In genomic region chr5:5313195-5313760, GRCm38 (mm10) we compare ENCODE assay signal across 13 mouse cellular contexts.
A peak's percentile ranks its signal among the peaks of the same experiment; 100 is the strongest.
DNase-seq lines count a peak whose midpoint lies in the region; ATAC-seq and TF ChIP-seq lines count a peak whose summit lies in the region.
"Had no signal": no experiment of that assay in that cellular context is flagged by ENCODE, and none has a peak within 500 bp of the region (broad histone marks: within the 10 kb centered on the region; RNA-seq: fewer than 3 reads in every experiment).

No protein-coding gene starts in this region.

- WGBS in heart, embryonic 13.5 days: 41% methylated on average over 9 of the region's 9 CpGs
- WGBS in heart, embryonic 12.5 days: 53% methylated on average over 9 of the region's 9 CpGs
- WGBS in lung, embryonic 14.5 days: 47% methylated on average over 9 of the region's 9 CpGs
- WGBS in embryonic facial prominence, embryonic 14.5 days: 45% methylated on average over 9 of the region's 9 CpGs
- WGBS in limb, embryonic 14.5 days: 42% methylated on average over 9 of the region's 9 CpGs
- WGBS in forebrain, embryonic 13.5 days: 76% methylated on average over 9 of the region's 9 CpGs

- H3K36me3 ChIP-seq in heart, embryonic 13.5 days: no peaks in the 10 kb centered on the region
- no peaks in the 10 kb centered on the region for H3K36me3 ChIP-seq in heart, embryonic 12.5 days
- no peaks in the 10 kb centered on the region for H3K36me3 ChIP-seq in lung, embryonic 14.5 days (ENCODE audit: insufficient read depth)
- H3K36me3 ChIP-seq in embryonic facial prominence, embryonic 14.5 days (ENCODE audit: control insufficient read depth, insufficient read depth, low read length): no peaks in the 10 kb centered on the region
- no peaks in the 10 kb centered on the region for H3K36me3 ChIP-seq in limb, embryonic 14.5 days (ENCODE audit: control insufficient read depth, insufficient read depth, low read length)
- H3K36me3 ChIP-seq in forebrain, embryonic 13.5 days (ENCODE audit: poor library complexity, severe bottlenecking): no peaks in the 10 kb centered on the region
- H3K36me3 ChIP-seq: hindbrain, embryonic 12.5 days; midbrain, embryonic 12.5 days had no signal

- H3K4me2 ChIP-seq in heart, embryonic 13.5 days: peak overlapping the region; percentile 26
- H3K4me2 ChIP-seq in heart, embryonic 12.5 days: no peak overlapping the region
- no peak overlapping the region for H3K4me2 ChIP-seq in lung, embryonic 14.5 days
- H3K4me2 ChIP-seq in embryonic facial prominence, embryonic 14.5 days (ENCODE audit: low read depth, low read length): peak overlapping the region; percentile 26; the same call in 1 of the 2 replicates
- 0 out of 2 replicates have a peak overlapping the region, but pooled peaks have one; percentile 3 for H3K4me2 ChIP-seq in limb, embryonic 14.5 days (replicated peaks; ENCODE audit: low read depth, low read length, severe bottlenecking)
- no peak overlapping the region for H3K4me2 ChIP-seq in forebrain, embryonic 13.5 days
- H3K4me2 ChIP-seq: hindbrain, embryonic 12.5 days; midbrain, embryonic 12.5 days had no signal

- no peak for TF ChIP-seq CTCF in lung, embryonic 14.5 days (IDR thresholded peaks at IDR 0.05; ENCODE audit: low read depth)

- peaks cover 17% of the 10 kb centered on the region for H3K4me1 ChIP-seq in heart, embryonic 13.5 days
- H3K4me1 ChIP-seq in heart, embryonic 12.5 days (replicated peaks): peaks cover 13% of the 10 kb centered on the region
- 0 out of 2 replicates have a peak, but pooled peaks cover 7% of the 10 kb centered on the region for H3K4me1 ChIP-seq in lung, embryonic 14.5 days (ENCODE audit: insufficient read depth)
- H3K4me1 ChIP-seq in embryonic facial prominence, embryonic 14.5 days (ENCODE audit: control insufficient read depth, insufficient read depth, low read length): peaks cover 13% of the 10 kb centered on the region
- peaks cover 16% of the 10 kb centered on the region for H3K4me1 ChIP-seq in limb, embryonic 14.5 days (ENCODE audit: control insufficient read depth, insufficient read depth, low read length)
- peaks cover 8% of the 10 kb centered on the region; the same call in 1 of the 2 replicates for H3K4me1 ChIP-seq in forebrain, embryonic 13.5 days

- peak; percentile 48 for DNase-seq in lung, embryonic 14.5 days
- no peak for DNase-seq in lung, postnatal 4 days
- peak; percentile 73 for DNase-seq in embryonic facial prominence, embryonic 14.5 days (ENCODE audit: low spot score)
- DNase-seq in limb, embryonic 14.5 days (ENCODE audit: low spot score): peak; percentile 51
- DNase-seq: adrenal gland, adult 2 months; cerebellum, adult 11-12 months had no signal

- H3K27me3 ChIP-seq in heart, embryonic 13.5 days (replicated peaks): no peaks in the 10 kb centered on the region
- no peaks in the 10 kb centered on the region for H3K27me3 ChIP-seq in heart, embryonic 12.5 days (replicated peaks)
- H3K27me3 ChIP-seq in lung, embryonic 14.5 days (ENCODE audit: insufficient read depth, low read length): no peaks in the 10 kb centered on the region
- H3K27me3 ChIP-seq in embryonic facial prominence, embryonic 14.5 days (replicated peaks; ENCODE audit: control insufficient read depth, insufficient read depth, low read length): no peaks in the 10 kb centered on the region
- no peaks in the 10 kb centered on the region for H3K27me3 ChIP-seq in limb, embryonic 14.5 days (ENCODE audit: control insufficient read depth, insufficient read depth, low read length)
- H3K27me3 ChIP-seq in forebrain, embryonic 13.5 days: no peaks in the 10 kb centered on the region
- H3K27me3 ChIP-seq: hindbrain, embryonic 12.5 days; midbrain, embryonic 12.5 days had no signal

- H3K9ac ChIP-seq in heart, embryonic 13.5 days: no peak overlapping the region
- H3K9ac ChIP-seq in heart, embryonic 12.5 days: no peak overlapping the region
- H3K9ac ChIP-seq in lung, embryonic 14.5 days: no peak overlapping the region
- no peak overlapping the region for H3K9ac ChIP-seq in embryonic facial prominence, embryonic 14.5 days (ENCODE audit: low read depth, low read length)
- no peak overlapping the region for H3K9ac ChIP-seq in limb, embryonic 14.5 days (ENCODE audit: low read depth, low read length, severe bottlenecking)
- H3K9ac ChIP-seq in forebrain, embryonic 13.5 days: no peak overlapping the region
- H3K9ac ChIP-seq: hindbrain, embryonic 12.5 days; midbrain, embryonic 12.5 days had no signal

- H3K27ac ChIP-seq in heart, embryonic 13.5 days (replicated peaks): peak overlapping the region; percentile 39; the same call in 1 of the 2 replicates
- H3K27ac ChIP-seq in heart, embryonic 12.5 days (ENCODE audit: poor library complexity, severe bottlenecking): no peak overlapping the region
- no peak overlapping the region for H3K27ac ChIP-seq in lung, embryonic 14.5 days (ENCODE audit: low read depth)
- H3K27ac ChIP-seq in embryonic facial prominence, embryonic 14.5 days (replicated peaks; ENCODE audit: low read depth, low read length): peak overlapping the region; percentile 39; the same call in 1 of the 2 replicates
- peak overlapping the region; percentile 22; the same call in 1 of the 2 replicates for H3K27ac ChIP-seq in limb, embryonic 14.5 days (replicated peaks; ENCODE audit: low read depth, low read length)
- H3K27ac ChIP-seq in forebrain, embryonic 13.5 days: no peak overlapping the region
- H3K27ac ChIP-seq: hindbrain, embryonic 12.5 days; macrophage; midbrain, embryonic 12.5 days had no signal

- H3K9me3 ChIP-seq in heart, embryonic 13.5 days: peaks cover 5% of the 10 kb centered on the region; the same call in 1 of the 2 replicates
- no peaks in the 10 kb centered on the region for H3K9me3 ChIP-seq in heart, embryonic 12.5 days (replicated peaks)
- H3K9me3 ChIP-seq in lung, embryonic 14.5 days (ENCODE audit: low read depth, low read length): no peaks in the 10 kb centered on the region
- no peaks in the 10 kb centered on the region for H3K9me3 ChIP-seq in embryonic facial prominence, embryonic 14.5 days (ENCODE audit: control insufficient read depth, low read length)
- no peaks in the 10 kb centered on the region for H3K9me3 ChIP-seq in limb, embryonic 14.5 days (ENCODE audit: control insufficient read depth, low read length)
- H3K9me3 ChIP-seq in forebrain, embryonic 13.5 days (replicated peaks): no peaks in the 10 kb centered on the region
- H3K9me3 ChIP-seq: hindbrain, embryonic 12.5 days; midbrain, embryonic 12.5 days had no signal

- no peak for TF ChIP-seq POLR2A in limb, embryonic 14.5 days (IDR thresholded peaks at IDR 0.05; ENCODE audit: borderline replicate concordance, extremely low read depth, insufficient read depth, insufficient read length)

- no peak for ATAC-seq in heart, embryonic 13.5 days (ENCODE audit: extremely low read depth, insufficient number of reproducible peaks, low FRiP score, low TSS enrichment)
- no peak for ATAC-seq in heart, embryonic 12.5 days (ENCODE audit: insufficient number of reproducible peaks, low FRiP score)
- ATAC-seq in lung, embryonic 14.5 days (ENCODE audit: insufficient read depth): no peak
- peak; percentile 55; the same call in 1 of the 2 replicates for ATAC-seq in embryonic facial prominence, embryonic 14.5 days (ENCODE audit: low read depth)
- no peak for ATAC-seq in limb, embryonic 14.5 days (ENCODE audit: low FRiP score, low read depth)
- ATAC-seq in forebrain, embryonic 13.5 days: no peak
- ATAC-seq: intestine, embryonic 16.5 days had no signal

- H3K4me3 ChIP-seq in heart, embryonic 13.5 days: no peak overlapping the region
- H3K4me3 ChIP-seq in heart, embryonic 12.5 days: no peak overlapping the region
- H3K4me3 ChIP-seq in lung, embryonic 14.5 days (ENCODE audit: low read depth, low read length): no peak overlapping the region
- H3K4me3 ChIP-seq in embryonic facial prominence, embryonic 14.5 days (ENCODE audit: low read depth, low read length): no peak overlapping the region
- H3K4me3 ChIP-seq in limb, embryonic 14.5 days (replicated peaks; ENCODE audit: low read length): no peak overlapping the region
- H3K4me3 ChIP-seq in forebrain, embryonic 13.5 days: no peak overlapping the region
- H3K4me3 ChIP-seq: hindbrain, embryonic 12.5 days; midbrain, embryonic 12.5 days had no signal

Comparison
In these comparisons a context has a peak if more than half of its experiments do, and no peak if none do; other contexts are left out.
1. H3K27ac ChIP-seq: peak in heart, embryonic 13.5 days (single experiment), embryonic facial prominence, embryonic 14.5 days (single experiment) and limb, embryonic 14.5 days (single experiment); none in heart, embryonic 12.5 days (single experiment), lung, embryonic 14.5 days (single experiment) and forebrain, embryonic 13.5 days (single experiment).
2. H3K4me2 ChIP-seq: peak in heart, embryonic 13.5 days (single experiment), embryonic facial prominence, embryonic 14.5 days (single experiment) and limb, embryonic 14.5 days (single experiment); none in heart, embryonic 12.5 days (single experiment), lung, embryonic 14.5 days (single experiment) and forebrain, embryonic 13.5 days (single experiment).
3. DNase-seq: peak in lung, embryonic 14.5 days (single experiment), embryonic facial prominence, embryonic 14.5 days (single experiment) and limb, embryonic 14.5 days (single experiment); none in lung, postnatal 4 days (0 of 2).